Mouse (Mus musculus) CD4-positive helper T cell, adult 2 months (primary cell): Measurements from ENCODE around the gene Slc44a1.

Experiments
- DNase-seq: peaks from one replicate; pipeline ENCODE4 v3.0.0-alpha.2; 2012; ENCODE audit warnings: low read depth, missing footprints, low spot score

The Slc44a1 gene

GRCm38 (mm10) chr4:53537539-53537938 is 97.3 kb downstream of the Slc44a1 start:
- no peak for DNase-seq

- no peak for DNase-seq
Observed at GRCm38 (mm10) chr4:53538600-53538999, 98.4 kb downstream of the Slc44a1 start.

GRCm38 (mm10) chr4:53539929-53540328 is 99.7 kb downstream of the Slc44a1 start:
- no peak for DNase-seq

- no peak for DNase-seq
Observed at GRCm38 (mm10) chr4:53543421-53543820, 103.2 kb downstream of the Slc44a1 start.

GRCm38 (mm10) chr4:53544889-53545288 is 104.7 kb downstream of the Slc44a1 start:
- no peak for DNase-seq

- no peak for DNase-seq
Observed at GRCm38 (mm10) chr4:53547381-53547780, 107.2 kb downstream of the Slc44a1 start.

GRCm38 (mm10) chr4:53549375-53549774 is 109.2 kb downstream of the Slc44a1 start:
- DNase-seq, result no peak

GRCm38 (mm10) chr4:53564618-53565017 is 124.4 kb downstream of the Slc44a1 start:
- no peak for DNase-seq

- DNase-seq, result no peak
Observed at GRCm38 (mm10) chr4:53567065-53567464, 126.9 kb downstream of the Slc44a1 start.

- DNase-seq, result no peak
Observed at GRCm38 (mm10) chr4:53575558-53575957, 135.3 kb downstream of the Slc44a1 start.

GRCm38 (mm10) chr4:53587676-53588075 is 147.5 kb downstream of the Slc44a1 start:
- DNase-seq, result no peak

GRCm38 (mm10) chr4:53588936-53589335 is 148.7 kb downstream of the Slc44a1 start:
- DNase-seq, result no peak

GRCm38 (mm10) chr4:53589466-53589865 is 149.3 kb downstream of the Slc44a1 start:
- DNase-seq, result no peak

GRCm38 (mm10) chr4:53590163-53590562 is 149.9 kb downstream of the Slc44a1 start:
- DNase-seq, result no peak

GRCm38 (mm10) chr4:53590691-53591447 is 150.7 kb downstream of the Slc44a1 start:
- DNase-seq, result no peak

- no peak for DNase-seq
Observed at GRCm38 (mm10) chr4:53591536-53591935, 151.3 kb downstream of the Slc44a1 start.

- no peak for DNase-seq
Observed at GRCm38 (mm10) chr4:53591941-53592340, 151.7 kb downstream of the Slc44a1 start.

GRCm38 (mm10) chr4:53592386-53592785 is 152.2 kb downstream of the Slc44a1 start:
- no peak for DNase-seq

- DNase-seq, result no peak
Observed at GRCm38 (mm10) chr4:53594204-53594603, 154.0 kb downstream of the Slc44a1 start.

- no peak for DNase-seq
Observed at GRCm38 (mm10) chr4:53595246-53596062, 155.2 kb downstream of the Slc44a1 start.

GRCm38 (mm10) chr4:53596063-53596895 is 156.1 kb downstream of the Slc44a1 start:
- no peak for DNase-seq

GRCm38 (mm10) chr4:53600462-53600861 is 160.2 kb downstream of the Slc44a1 start:
- no peak for DNase-seq
